Mouse (Mus musculus) testis, adult 2 months (tissue): Measurements from ENCODE around the gene Hsbp1. TPM values are rescaled to one million over a fixed set of nuclear protein-coding genes. Genes with fewer than 3 reads are reported as not detected.

Experiments
- H3K27ac ChIP-seq: fragments of 200-500 bp; 2 replicates; pipeline ENCODE4 v1.5.1; 2012; ENCODE audit warnings: low read depth, low read length; ENCODE audit not compliant: control insufficient read depth, insufficient read depth
- H3K27me3 ChIP-seq: fragments of 200-500 bp; 2 replicates; pipeline ENCODE4 v1.6.1; 2012; ENCODE audit warnings: mild to moderate bottlenecking, low read length, moderate library complexity; ENCODE audit not compliant: control insufficient read depth, insufficient read depth
- H3K36me3 ChIP-seq: fragments of 200-500 bp; 2 replicates; pipeline ENCODE4 v1.6.1; 2012; ENCODE audit warnings: mild to moderate bottlenecking, low read length; ENCODE audit not compliant: control insufficient read depth, insufficient read depth
- H3K4me1 ChIP-seq: fragments of 200-500 bp; 2 replicates; pipeline ENCODE4 v1.6.1; 2012; ENCODE audit warnings: low read length; ENCODE audit not compliant: control insufficient read depth, insufficient read depth
- H3K4me3 ChIP-seq: fragments of 200-500 bp; 2 replicates; pipeline ENCODE4 v1.5.1; 2012; ENCODE audit warnings: low read depth, mild to moderate bottlenecking, low read length, moderate library complexity, mixed read lengths; ENCODE audit not compliant: control insufficient read depth
- CTCF ChIP-seq: fragments of 200-500 bp; IDR thresholded peaks from 2 replicates; pipeline ENCODE4 v1.5.1; 2012; ENCODE audit warnings: low read depth, mild to moderate bottlenecking, inconsistent platforms, low read length, moderate library complexity; ENCODE audit not compliant: control insufficient read depth, insufficient read depth, insufficient replicate concordance
- POLR2A ChIP-seq: fragments of 200-500 bp; IDR thresholded peaks from 2 replicates; pipeline ENCODE4 v1.6.1; 2012; ENCODE audit warnings: low read depth, mild to moderate bottlenecking, inconsistent platforms, low read length, moderate library complexity; ENCODE audit not compliant: control insufficient read depth
- polyA plus RNA-seq: library from polyadenylated mRNA; depleted of rRNA; stranded (reverse); fragments of >200 nt; gene quantifications from 2 replicates; pipeline ENCODE4 v1.2.3, GENCODE M21; 2012

Hsbp1 gene
- polyA plus RNA-seq, 1 experiment: 782 TPM

- H3K4me3 ChIP-seq: no peak overlapping the region
- no peaks in the 10 kb centered on the region for H3K27me3 ChIP-seq
- H3K36me3 ChIP-seq: no peaks in the 10 kb centered on the region
- TF ChIP-seq POLR2A: no peak
- TF ChIP-seq CTCF: no peak
- peaks cover 3% of the 10 kb centered on the region for H3K4me1 ChIP-seq
- H3K27ac ChIP-seq: no peak overlapping the region
These were observed 4.7 kb upstream of the Hsbp1 start for GRCm38 (mm10) chr8:119339546-119339945.

- Histone ChIP-seq H3K4me3 (peak overlapping the region; percentile 85), H3K27ac (no peak overlapping the region)
- TF ChIP-seq POLR2A (no peak), CTCF (no peak)
These were observed 682 bp upstream of the Hsbp1 start for GRCm38 (mm10) chr8:119343606-119344005.

GRCm38 (mm10) chr8:119345029-119345682, 868 bp downstream of the Hsbp1 start:
- Histone ChIP-seq H3K27me3 (no peaks in the 10 kb centered on the region), H3K27ac (peak overlapping the region; percentile 90), H3K4me3 (peak overlapping the region; percentile 85), H3K4me1 (peaks cover 10% of the 10 kb centered on the region), H3K36me3 (no peaks in the 10 kb centered on the region)
- no peak for TF ChIP-seq CTCF
- peak; percentile 8; the same call in 1 of the 2 replicates for TF ChIP-seq POLR2A

More at GRCm38 (mm10) chr8:119343606-119344005, 682 bp upstream of the Hsbp1 start:
- no peaks in the 10 kb centered on the region for H3K36me3 ChIP-seq
- peaks cover 10% of the 10 kb centered on the region for H3K4me1 ChIP-seq
- H3K27me3 ChIP-seq: no peaks in the 10 kb centered on the region

GRCm38 (mm10) chr8:119345683-119346075, 1.4 kb downstream of the Hsbp1 start:
- Histone ChIP-seq H3K27me3 (no peaks in the 10 kb centered on the region), H3K4me1 (peaks cover 10% of the 10 kb centered on the region), H3K36me3 (no peaks in the 10 kb centered on the region), H3K27ac (no peak overlapping the region; the same call in 1 of the 2 replicates), H3K4me3 (peak overlapping the region; percentile 85)
- TF ChIP-seq CTCF: no peak
- no peak for TF ChIP-seq POLR2A

- TF ChIP-seq CTCF: no peak
- no peak for TF ChIP-seq POLR2A
- Histone ChIP-seq H3K27me3 (no peaks in the 10 kb centered on the region), H3K27ac (no peak overlapping the region), H3K36me3 (no peaks in the 10 kb centered on the region), H3K4me3 (no peak overlapping the region), H3K4me1 (no peaks in the 10 kb centered on the region)
These were observed 7.4 kb downstream of the Hsbp1 start for GRCm38 (mm10) chr8:119351647-119352046.

- H3K4me3 ChIP-seq: no peak overlapping the region
- no peaks in the 10 kb centered on the region for H3K4me1 ChIP-seq
- no peak overlapping the region for H3K27ac ChIP-seq
- TF ChIP-seq CTCF (no peak), POLR2A (no peak)
- H3K27me3 ChIP-seq: no peaks in the 10 kb centered on the region
- H3K36me3 ChIP-seq: no peaks in the 10 kb centered on the region
These were observed 8.8 kb downstream of the Hsbp1 start for GRCm38 (mm10) chr8:119352977-119353658.

GRCm38 (mm10) chr8:119353659-119354023, 9.4 kb downstream of the Hsbp1 start:
- no peak overlapping the region for H3K4me3 ChIP-seq
- H3K36me3 ChIP-seq: no peaks in the 10 kb centered on the region
- no peak overlapping the region for H3K27ac ChIP-seq
- TF ChIP-seq POLR2A (no peak), CTCF (no peak)
- no peaks in the 10 kb centered on the region for H3K27me3 ChIP-seq
- H3K4me1 ChIP-seq: peaks cover 1% of the 10 kb centered on the region; the same call in 1 of the 2 replicates
